Mouse (Mus musculus) kidney, postnatal 10 days (tissue): ENCODE measurements around the gene Fst.

Source experiments
- DNase-seq: peaks from one replicate; pipeline ENCODE4 v3.0.0; 2021; ENCODE audit warnings: mixed read lengths

Fst gene

GRCm38 (mm10) chr13:114458886-114459700 is at the start of gene Fst:
Gene Fst (minus strand): TSS chr13:114458951.
- DNase-seq: peak; percentile 31

GRCm38 (mm10) chr13:114493826-114494225 is 35.1 kb upstream of the Fst start:
- no peak for DNase-seq

GRCm38 (mm10) chr13:114488178-114488577 is 29.4 kb upstream of the Fst start:
- DNase-seq: no peak

- DNase-seq: no peak
Measured at GRCm38 (mm10) chr13:114478329-114478728, 19.6 kb upstream of the Fst start.

- no peak for DNase-seq
Measured at GRCm38 (mm10) chr13:114469945-114470344, 11.2 kb upstream of the Fst start.

GRCm38 (mm10) chr13:114466269-114466919 is 7.6 kb upstream of the Fst start:
- DNase-seq: no peak

GRCm38 (mm10) chr13:114465387-114465786 is 6.6 kb upstream of the Fst start:
- no peak for DNase-seq

GRCm38 (mm10) chr13:114464824-114465223 is 6.1 kb upstream of the Fst start:
- no peak for DNase-seq

- DNase-seq: no peak
Measured at GRCm38 (mm10) chr13:114462548-114463408, 4.0 kb upstream of the Fst start.

- peak; percentile 36 for DNase-seq
Measured at GRCm38 (mm10) chr13:114460306-114460892, 1.6 kb upstream of the Fst start.

- no peak for DNase-seq
Measured at GRCm38 (mm10) chr13:114459701-114460160, 980 bp upstream of the Fst start.

GRCm38 (mm10) chr13:114458291-114458885 is 363 bp downstream of the Fst start:
- DNase-seq: peak; percentile 51

- no peak for DNase-seq
Measured at GRCm38 (mm10) chr13:114457567-114458120, 1.1 kb downstream of the Fst start.

- DNase-seq: peak; percentile 42
Measured at GRCm38 (mm10) chr13:114456766-114457566, 1.8 kb downstream of the Fst start.

- DNase-seq: peak; percentile 44
Measured at GRCm38 (mm10) chr13:114456224-114456623, 2.5 kb downstream of the Fst start.

GRCm38 (mm10) chr13:114455788-114456187 is 3.0 kb downstream of the Fst start:
- DNase-seq: no peak

GRCm38 (mm10) chr13:114447213-114447612 is 11.5 kb downstream of the Fst start:
- DNase-seq: no peak

- no peak for DNase-seq
Measured at GRCm38 (mm10) chr13:114432491-114432890, 26.3 kb downstream of the Fst start.

GRCm38 (mm10) chr13:114425230-114425629 is 33.5 kb downstream of the Fst start:
- DNase-seq: no peak

- DNase-seq: no peak
Measured at GRCm38 (mm10) chr13:114420235-114420634, 38.5 kb downstream of the Fst start.

- DNase-seq: no peak
Measured at GRCm38 (mm10) chr13:114419364-114419763, 39.4 kb downstream of the Fst start.
